Mouse (Mus musculus) midbrain, embryonic 16.5 days (tissue): Measurements from ENCODE around the gene Rnf5. TPM values are rescaled to one million over a fixed set of nuclear protein-coding genes. Genes with fewer than 3 reads are reported as not detected.

Experiments
- ATAC-seq: fragments of 200-750 bp; cut with Nextera tagmentation; 2 replicates; pipeline ENCODE4 v1.8.0; 2017; ENCODE audit warnings: moderate TSS enrichment
- H3K27ac ChIP-seq: fragments of 300-500 bp; sonication (generic); 2 replicates; pipeline ENCODE4 v1.5.1; 2014; ENCODE audit warnings: mild to moderate bottlenecking, low read length, mixed read lengths
- H3K27me3 ChIP-seq: fragments of 300-500 bp; sonication (generic); 2 replicates; pipeline ENCODE4 v1.6.1; 2014; ENCODE audit warnings: low read depth, low read length, mixed read lengths; ENCODE audit not compliant: control insufficient read depth, insufficient read depth
- H3K36me3 ChIP-seq: fragments of 300-500 bp; sonication (generic); 2 replicates; pipeline ENCODE4 v1.6.1; 2014; ENCODE audit warnings: mild to moderate bottlenecking, low read length, moderate library complexity, mixed read lengths; ENCODE audit not compliant: control insufficient read depth, insufficient read depth
- H3K4me1 ChIP-seq: fragments of 300-500 bp; sonication (generic); 2 replicates; pipeline ENCODE4 v1.6.1; 2014; ENCODE audit warnings: mild to moderate bottlenecking, low read length, mixed read lengths; ENCODE audit not compliant: control insufficient read depth, insufficient read depth
- H3K4me2 ChIP-seq: fragments of 300-500 bp; sonication (generic); 2 replicates; pipeline ENCODE4 v1.6.1; 2014; ENCODE audit warnings: mild to moderate bottlenecking, low read length, mixed read lengths
- H3K4me3 ChIP-seq: fragments of 300-500 bp; sonication (generic); 2 replicates; pipeline ENCODE4 v1.5.1; 2014; ENCODE audit warnings: low read depth, mild to moderate bottlenecking, low read length, moderate library complexity, mixed read lengths
- H3K9ac ChIP-seq: fragments of 300-500 bp; sonication (generic); 2 replicates; pipeline ENCODE4 v1.6.1; 2014; ENCODE audit warnings: low read depth, low read length, mixed read lengths
- H3K9me3 ChIP-seq: fragments of 300-500 bp; sonication (generic); replicated peaks from 2 replicates; pipeline ENCODE4 v1.6.1; 2014; ENCODE audit warnings: mild to moderate bottlenecking, low read length, mixed read lengths; ENCODE audit not compliant: control insufficient read depth, poor library complexity, severe bottlenecking
- WGBS: fragments of 180-500 bp; shearing (Covaris S2); extraction: QIAGEN DNeasy Blood & Tissue Kit; methylation state at CpG from one replicate; pipeline ENCODE4 v1.1.7; 2014; 5-methylcytosine and 5-hydroxymethylcytosine counted together
- polyA plus RNA-seq: library from polyadenylated mRNA; unstranded; fragments of >200 nt; fragmentation: Nextera tagmentation; extraction: Ambion mirVana; gene quantifications from 2 replicates; pipeline ENCODE4 v1.2.1, GENCODE M21; 2015

The Rnf5 gene
- polyA plus RNA-seq, 1 experiment from 2014 or later: 291 TPM

DNA sequence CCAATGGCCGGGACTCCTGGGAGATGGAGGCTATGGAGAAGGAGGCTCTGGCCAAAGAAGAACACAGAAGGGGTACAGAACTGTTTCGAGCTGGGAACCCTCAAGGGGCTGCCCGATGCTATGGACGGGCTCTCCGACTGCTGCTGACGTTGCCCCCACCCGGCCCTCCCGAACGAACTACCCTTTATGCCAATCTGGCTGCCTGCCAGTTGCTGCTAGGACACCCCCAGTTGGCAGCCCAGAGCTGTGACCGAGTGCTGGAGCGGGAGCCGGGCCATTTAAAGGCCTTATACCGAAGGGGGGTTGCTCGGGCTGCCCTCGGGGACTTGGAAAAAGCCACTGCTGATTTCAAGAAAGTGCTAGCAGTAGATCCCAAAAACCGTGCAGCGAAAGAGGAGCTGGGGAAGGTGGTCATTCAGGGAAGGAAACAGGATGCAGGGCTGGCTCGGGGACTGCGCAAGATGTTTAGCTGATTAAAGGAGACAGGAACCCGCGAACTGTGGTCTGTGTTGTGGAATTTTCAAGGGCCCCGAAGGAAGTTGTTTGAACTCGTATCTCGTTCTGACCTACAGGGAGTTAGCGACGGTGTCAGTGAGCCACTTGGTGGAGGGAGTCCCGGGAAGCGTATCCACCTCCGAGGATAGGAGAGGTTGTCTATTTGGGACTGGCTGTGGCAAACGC is 42.5 kb upstream of the Rnf5 start:
- H3K4me1 ChIP-seq: peaks cover 29% of the 10 kb centered on the region
- ATAC-seq: no peak
- no peak overlapping the region for H3K27ac ChIP-seq
- 88% methylated on average over 30 of the region's 30 CpGs for WGBS
- peak overlapping the region; percentile 45; the same call in 1 of the 2 replicates for H3K4me2 ChIP-seq
- no peaks in the 10 kb centered on the region for H3K9me3 ChIP-seq
- H3K27me3 ChIP-seq: no peaks in the 10 kb centered on the region
- H3K36me3 ChIP-seq: peaks cover 19% of the 10 kb centered on the region
- no peak overlapping the region for H3K4me3 ChIP-seq
- H3K9ac ChIP-seq: no peak overlapping the region

DNA sequence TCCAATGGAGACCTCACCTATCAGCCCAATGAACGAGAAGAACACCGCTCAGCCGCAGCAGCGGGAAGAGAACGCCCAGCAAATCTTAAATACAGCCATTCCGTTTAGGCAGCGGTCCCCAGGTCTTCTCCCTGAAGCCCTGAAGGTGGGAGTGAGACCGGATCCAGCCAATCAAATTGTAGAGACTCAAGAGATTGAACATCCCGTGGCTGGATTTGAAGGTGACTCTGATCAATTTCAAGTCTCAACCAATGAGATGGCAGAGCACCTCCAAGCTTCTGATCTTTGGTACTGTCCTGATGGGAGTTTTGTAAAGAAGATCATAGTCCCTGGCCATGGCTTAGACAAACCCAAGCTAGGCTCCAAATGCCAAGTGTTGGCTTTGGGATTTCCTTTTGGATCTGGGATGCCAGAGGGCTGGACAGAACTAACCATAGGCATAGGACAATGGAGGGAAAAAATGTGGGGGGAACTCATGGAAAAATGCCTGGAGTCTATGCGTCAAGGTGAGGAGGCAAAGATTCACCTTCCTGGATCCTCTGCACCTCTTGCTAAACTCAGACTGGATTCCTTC is 41.9 kb upstream of the Rnf5 start:
- no peak for ATAC-seq
- H3K27me3 ChIP-seq: no peaks in the 10 kb centered on the region
- peak overlapping the region; percentile 70 for H3K4me2 ChIP-seq
- H3K9ac ChIP-seq: peak overlapping the region; percentile 70
- WGBS: 50% methylated on average over 10 of the region's 10 CpGs
- H3K9me3 ChIP-seq: no peaks in the 10 kb centered on the region
- peaks cover 13% of the 10 kb centered on the region for H3K36me3 ChIP-seq
- peaks cover 29% of the 10 kb centered on the region for H3K4me1 ChIP-seq
- peak overlapping the region; percentile 76; the same call in 1 of the 2 replicates for H3K27ac ChIP-seq
- H3K4me3 ChIP-seq: peak overlapping the region; percentile 62

DNA sequence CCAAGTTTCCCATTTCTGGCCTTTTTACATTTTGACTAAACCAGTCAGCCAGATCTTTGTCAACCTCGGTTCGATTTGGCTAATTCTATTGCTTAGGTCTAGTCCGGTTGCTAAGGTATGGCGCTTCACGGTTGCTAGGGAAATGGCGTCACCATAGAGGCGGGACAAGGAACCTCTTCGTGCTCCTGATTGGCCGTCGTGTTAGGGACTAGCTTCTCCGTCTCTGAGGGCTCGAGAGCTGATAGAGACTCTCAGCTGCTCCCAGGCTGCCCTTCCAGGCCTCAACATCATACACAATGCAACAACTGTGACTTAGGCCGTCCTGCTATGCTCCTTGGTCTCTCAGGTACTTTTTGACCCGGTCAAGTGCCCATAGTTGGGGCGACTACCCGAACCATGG is 41.1 kb upstream of the Rnf5 start, which contains the start of gene Fkbpl:
Gene Fkbpl (plus strand): TSS at position 157 of the 400 bp plus-strand sequence.
- under 1% methylated on average over 16 of the region's 16 CpGs for WGBS
- peak within 1 kb of the TSS; percentile 62 for H3K4me3 ChIP-seq
- ATAC-seq: peak; percentile 77

DNA sequence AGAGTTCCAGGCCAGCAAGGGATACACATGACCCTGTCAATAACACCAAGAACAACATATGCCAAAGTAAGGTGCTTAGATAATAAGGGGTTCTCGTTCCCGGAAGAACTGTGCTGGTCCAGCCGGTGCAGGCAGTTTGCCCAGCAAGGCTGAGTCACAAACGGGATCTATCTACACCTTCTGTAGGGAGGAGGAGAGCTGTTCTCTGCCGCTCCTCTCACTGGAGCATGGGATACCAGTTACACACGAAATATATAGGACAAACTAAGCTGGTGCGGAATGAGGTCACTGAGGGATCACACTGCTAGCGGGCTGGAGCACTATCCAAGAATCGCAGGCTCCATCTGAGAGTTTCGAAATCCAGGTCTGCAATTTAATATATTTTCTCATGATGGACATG is 40.5 kb upstream of the Rnf5 start:
- H3K27me3 ChIP-seq: no peaks in the 10 kb centered on the region
- peak overlapping the region; percentile 51 for H3K27ac ChIP-seq
- H3K4me2 ChIP-seq: no peak overlapping the region; the same call in 1 of the 2 replicates
- H3K9ac ChIP-seq: no peak overlapping the region
- no peak for ATAC-seq
- H3K4me3 ChIP-seq: no peak overlapping the region
- H3K9me3 ChIP-seq: no peaks in the 10 kb centered on the region
- 85% methylated on average over 10 of the region's 10 CpGs for WGBS
- H3K36me3 ChIP-seq: peaks cover under 1% of the 10 kb centered on the region; the same call in 1 of the 2 replicates
- H3K4me1 ChIP-seq: peaks cover 29% of the 10 kb centered on the region

More for the DNA sequence above, 41.1 kb upstream of the Rnf5 start, which contains the start of gene Fkbpl:
- H3K4me1 ChIP-seq: peaks cover 29% of the 10 kb centered on the region
- H3K9me3 ChIP-seq: no peaks in the 10 kb centered on the region
- H3K27me3 ChIP-seq: no peaks in the 10 kb centered on the region
- peaks cover 6% of the 10 kb centered on the region for H3K36me3 ChIP-seq
- H3K27ac ChIP-seq: peak within 1 kb of the TSS; percentile 76
- H3K9ac ChIP-seq: peak within 1 kb of the TSS; percentile 70
- H3K4me2 ChIP-seq: peak within 1 kb of the TSS; percentile 70

DNA sequence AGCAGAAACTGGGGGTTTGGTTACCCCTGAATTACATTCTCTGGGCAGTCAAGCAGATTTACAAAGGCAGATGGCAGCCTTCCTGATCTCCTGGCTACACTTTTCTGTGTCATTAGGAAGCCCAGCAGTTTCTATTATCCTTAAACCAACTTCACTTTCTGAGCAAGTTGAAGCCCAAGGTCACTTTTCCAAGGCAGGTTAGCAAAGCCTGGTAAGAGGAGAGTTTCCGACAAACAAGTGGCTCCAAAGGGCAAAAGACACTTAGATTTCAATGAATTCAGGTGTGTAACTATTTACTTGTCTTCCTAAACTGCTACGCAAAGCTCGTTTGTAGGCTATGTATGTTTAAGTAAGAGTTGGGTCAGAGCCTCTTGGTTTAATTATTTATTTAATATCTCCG is 39.9 kb upstream of the Rnf5 start:
- Histone ChIP-seq H3K36me3 (no peaks in the 10 kb centered on the region), H3K9me3 (no peaks in the 10 kb centered on the region), H3K4me1 (peaks cover 26% of the 10 kb centered on the region), H3K9ac (no peak overlapping the region), H3K27me3 (no peaks in the 10 kb centered on the region), H3K27ac (no peak overlapping the region), H3K4me2 (no peak overlapping the region), H3K4me3 (no peak overlapping the region)
- 93% methylated on average over 4 of the region's 4 CpGs for WGBS
- no peak for ATAC-seq

DNA sequence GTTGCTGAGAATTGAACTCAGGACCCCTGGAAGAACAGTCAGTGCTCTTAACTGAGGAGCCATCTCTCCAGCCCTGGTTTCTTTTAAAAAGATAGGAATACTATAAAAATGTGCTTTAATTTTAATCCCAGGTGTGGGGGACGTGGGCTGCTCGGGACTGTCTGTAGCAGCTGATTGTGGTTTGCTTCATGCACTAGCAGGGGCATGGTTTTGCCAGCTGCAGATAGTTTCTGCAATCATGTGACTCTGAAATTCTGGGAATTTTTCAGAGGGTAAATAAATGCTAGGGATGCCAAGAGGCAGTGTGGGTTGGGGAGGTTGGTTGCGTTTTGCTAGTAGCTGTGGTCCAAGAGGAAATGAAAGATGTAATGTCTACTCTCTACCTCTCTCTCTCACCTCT is 38.5 kb upstream of the Rnf5 start:
- H3K27ac ChIP-seq: no peak overlapping the region
- WGBS: 92% methylated on average over 3 of the region's 3 CpGs

DNA sequence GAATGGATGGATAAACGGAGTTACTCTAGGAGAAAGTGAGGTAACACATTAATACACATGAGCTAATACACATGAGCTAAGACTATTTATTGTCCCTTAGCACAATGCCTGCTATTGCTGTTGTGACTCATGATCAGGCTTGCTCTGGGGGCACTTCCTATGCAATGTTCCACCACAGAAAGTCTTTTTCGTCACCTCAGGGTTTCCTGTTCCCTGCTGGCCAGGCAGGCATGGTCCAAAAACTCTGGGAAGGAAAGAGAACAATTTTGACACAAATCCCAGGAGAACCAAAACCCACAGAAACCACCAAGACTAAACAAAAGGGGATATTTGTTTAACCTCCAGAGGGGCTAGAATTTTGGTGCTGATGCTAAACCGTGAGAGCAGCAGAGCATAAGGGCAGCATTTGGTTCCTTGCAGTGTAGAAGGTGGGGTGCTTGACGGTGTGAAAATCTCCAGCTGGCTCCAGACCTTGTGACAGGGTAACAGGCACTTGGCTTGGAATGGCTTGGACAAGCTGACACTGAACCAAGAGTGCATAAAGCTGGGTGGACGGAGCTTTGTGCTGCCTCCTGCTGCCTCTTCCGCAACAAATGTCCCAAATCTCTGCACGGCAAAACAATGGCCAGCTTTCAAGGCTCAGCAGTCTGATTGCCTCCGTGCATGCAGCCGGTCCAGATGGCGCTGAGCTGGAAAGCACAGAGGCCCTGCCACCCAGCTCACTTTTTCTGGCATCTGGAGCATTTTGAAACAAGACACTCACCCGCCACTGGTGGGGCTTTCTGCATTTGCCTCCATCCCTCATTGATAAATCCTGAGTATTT is 37.5 kb upstream of the Rnf5 start:
- no peaks in the 10 kb centered on the region for H3K36me3 ChIP-seq
- no peak for ATAC-seq
- peaks cover 2% of the 10 kb centered on the region; the same call in 1 of the 2 replicates for H3K27me3 ChIP-seq
- H3K4me3 ChIP-seq: no peak overlapping the region
- H3K9ac ChIP-seq: 0 out of 2 replicates have a peak overlapping the region, but pooled peaks have one; percentile 28
- H3K4me1 ChIP-seq: peaks cover 11% of the 10 kb centered on the region
- H3K27ac ChIP-seq: peak overlapping the region; percentile 69
- WGBS: 10% methylated on average over 11 of the region's 11 CpGs
- no peak overlapping the region for H3K4me2 ChIP-seq
- H3K9me3 ChIP-seq: no peaks in the 10 kb centered on the region

More for the DNA sequence above, 38.5 kb upstream of the Rnf5 start:
- Histone ChIP-seq H3K9ac (no peak overlapping the region), H3K9me3 (no peaks in the 10 kb centered on the region), H3K4me3 (no peak overlapping the region), H3K4me2 (no peak overlapping the region), H3K4me1 (peaks cover 19% of the 10 kb centered on the region), H3K27me3 (peaks cover 2% of the 10 kb centered on the region; the same call in 1 of the 2 replicates), H3K36me3 (no peaks in the 10 kb centered on the region)
- ATAC-seq: no peak

DNA sequence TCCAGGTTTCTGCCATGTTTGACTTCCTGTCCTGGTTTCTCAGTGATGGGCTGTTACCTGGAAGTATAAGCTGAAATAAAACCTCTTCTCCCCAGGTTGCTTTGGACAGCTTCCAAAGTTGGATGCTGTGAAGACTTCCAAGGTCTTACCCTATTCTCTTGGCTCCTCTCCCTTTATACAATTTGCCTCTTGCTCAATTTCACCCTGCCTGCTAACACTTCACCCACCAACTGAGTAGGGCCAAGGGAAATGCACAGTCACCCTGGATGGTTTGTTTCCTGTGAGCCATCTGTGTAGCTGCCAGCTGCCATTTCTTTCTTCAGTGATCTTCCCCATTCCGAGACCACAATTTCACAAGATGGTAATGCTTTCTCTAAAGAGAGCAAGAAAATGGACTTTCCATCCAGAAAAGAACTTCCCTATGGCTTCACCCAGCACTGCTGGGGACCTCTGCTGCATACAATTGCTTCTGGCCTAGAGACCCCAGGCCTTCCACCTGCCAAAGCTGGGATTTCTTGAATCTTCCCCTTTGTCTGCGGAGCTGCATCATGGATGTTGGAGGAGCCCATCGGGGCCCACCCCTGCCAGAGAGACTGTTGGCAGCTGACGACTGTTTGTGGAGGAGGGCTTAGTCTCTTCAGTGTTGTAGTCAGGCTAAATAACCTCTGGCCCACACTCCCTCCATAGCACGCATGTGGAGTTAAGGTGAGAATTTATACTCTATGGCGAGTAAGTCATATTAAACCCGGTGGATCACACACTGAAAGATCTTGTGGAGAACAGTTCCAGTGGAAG is 36.2 kb upstream of the Rnf5 start:
- no peak overlapping the region for H3K4me2 ChIP-seq
- no peak overlapping the region for H3K27ac ChIP-seq
- H3K36me3 ChIP-seq: no peaks in the 10 kb centered on the region
- 0 out of 2 replicates have a peak overlapping the region, but pooled peaks have one; percentile 8 for H3K9ac ChIP-seq
- WGBS: 85% methylated on average over 7 of the region's 7 CpGs
- H3K4me3 ChIP-seq: no peak overlapping the region
- peaks cover 4% of the 10 kb centered on the region; the same call in 1 of the 2 replicates for H3K27me3 ChIP-seq
- ATAC-seq: no peak
- H3K9me3 ChIP-seq: no peaks in the 10 kb centered on the region
- peaks cover 3% of the 10 kb centered on the region; the same call in 1 of the 2 replicates for H3K4me1 ChIP-seq
